Mouse (Mus musculus) CD8-positive naive resting alpha-beta T cell, adult 2 months (primary cell): ENCODE data around the gene Zbtb11.
"Not testable (repeated sequence)": the region's sequence is repeated elsewhere in the genome, so short reads cannot be mapped to it uniquely, and the experiment has no call there.

ENCODE experiments used
- DNase-seq, 2 experiments: peaks; one replicate each; pipeline ENCODE4 v3.0.0; 2022; ENCODE audit warnings: low read depth in 2 of 2, low spot score in 2 of 2

Zbtb11 gene

DNA sequence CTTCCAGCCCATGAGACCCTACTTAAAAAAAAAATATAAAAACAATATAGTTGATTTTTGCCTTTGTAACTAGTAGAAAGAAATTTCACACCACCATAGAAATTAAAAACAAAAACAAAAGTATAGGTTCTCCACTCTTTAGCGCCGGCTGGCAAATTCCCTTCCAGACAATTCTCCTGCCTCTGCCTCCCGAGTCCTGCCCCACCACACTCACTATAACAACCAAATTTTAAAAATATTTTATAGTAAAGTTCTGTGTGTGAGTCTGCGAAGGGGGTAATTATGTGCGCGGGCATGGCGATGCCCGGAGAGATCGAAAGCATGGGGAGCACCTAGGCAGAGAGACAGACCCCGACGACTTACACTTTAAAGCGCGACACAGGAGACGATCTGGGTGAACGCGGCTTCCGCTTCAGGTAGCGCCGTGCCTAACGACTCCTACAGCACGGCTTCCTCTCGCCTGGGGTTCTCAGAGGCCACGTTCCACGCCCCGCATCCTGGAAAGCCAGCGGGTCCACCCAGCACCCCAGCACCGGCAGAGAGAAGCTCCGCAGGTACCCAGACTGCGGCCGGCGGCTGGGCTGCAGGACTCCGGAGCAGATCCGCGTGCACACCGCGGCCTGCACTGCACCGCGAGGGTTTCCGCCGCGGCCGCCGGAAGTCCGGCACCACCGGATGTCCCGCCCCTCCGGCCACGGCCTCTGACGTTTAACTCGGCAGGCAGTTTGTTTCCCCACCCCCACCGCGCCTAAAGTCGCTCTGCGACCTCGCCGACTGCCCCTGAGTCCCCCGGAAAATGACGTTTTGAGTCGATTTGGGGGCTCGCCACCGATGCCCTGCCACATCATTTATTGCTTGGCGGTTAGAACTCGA is 63.7 kb downstream of the Zbtb11 start, which contains the start of gene Trmt10c:
Trmt10c (minus strand) TSS at position 682 of the 873 bp plus-strand sequence.
- DNase-seq = peak; percentile 83 to 86

DNA sequence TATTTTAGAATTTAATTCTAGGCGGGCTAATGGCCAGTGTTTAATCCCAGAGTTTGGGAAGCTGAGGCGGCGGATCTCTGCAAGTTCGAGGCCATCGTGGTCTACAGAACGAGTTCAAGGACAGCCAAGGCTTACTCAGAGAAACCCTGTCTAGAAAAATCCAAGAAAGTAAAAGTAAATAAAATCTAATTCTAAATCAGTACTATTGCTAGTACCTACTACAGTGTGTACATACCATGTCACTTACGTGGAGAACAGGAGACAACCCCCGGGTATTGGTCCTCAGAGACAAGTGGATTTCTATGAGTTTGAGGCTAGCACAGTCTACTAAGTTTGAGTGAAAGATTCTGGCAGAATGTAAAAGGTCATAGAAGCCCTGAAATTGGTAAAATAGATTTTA is 64.4 kb downstream of the Zbtb11 start:
- DNase-seq = no peak

DNA sequence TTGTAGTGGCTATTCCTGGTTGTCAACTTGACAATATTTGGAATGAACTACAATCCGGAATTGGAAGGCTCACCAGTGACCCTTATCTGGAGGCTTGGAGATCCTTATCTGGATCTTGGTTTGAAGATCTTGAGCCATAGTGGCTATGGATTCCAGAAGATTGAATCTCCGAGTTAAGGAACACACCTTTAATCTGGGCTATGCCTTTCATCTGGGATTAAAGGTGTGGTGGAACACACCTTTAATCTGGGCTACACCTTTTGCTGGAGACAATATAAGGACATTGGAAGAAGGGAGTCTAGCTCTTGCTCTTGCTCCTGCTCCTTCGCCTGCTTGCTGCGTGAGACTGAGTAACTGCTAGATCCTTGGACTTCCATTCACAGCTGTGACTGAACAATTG is 74.4 kb downstream of the Zbtb11 start, which contains the start of gene Senp7:
Senp7 (plus strand) TSS at position 301 of the 400 bp plus-strand sequence.
- DNase-seq = not testable (repeated sequence)

DNA sequence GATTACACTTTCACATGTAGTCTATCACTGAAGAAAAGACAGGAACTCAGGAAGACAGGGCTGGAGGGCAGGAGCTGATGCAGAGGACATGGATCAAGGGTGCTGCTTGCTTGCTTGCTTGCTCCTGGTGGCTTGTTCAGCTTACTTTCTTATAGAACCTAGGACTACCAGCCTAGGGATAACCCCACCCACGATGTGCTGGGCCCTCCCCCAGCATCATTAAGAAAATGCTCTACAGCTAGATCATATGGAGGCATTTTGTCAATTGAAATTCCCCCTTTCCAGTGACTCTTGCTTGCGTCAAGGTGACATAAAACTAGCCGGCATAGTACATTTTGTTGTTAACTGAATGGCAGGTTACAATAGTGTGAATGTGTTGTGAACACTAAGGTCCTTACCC is 82.2 kb downstream of the Zbtb11 start:
- DNase-seq = no peak

DNA sequence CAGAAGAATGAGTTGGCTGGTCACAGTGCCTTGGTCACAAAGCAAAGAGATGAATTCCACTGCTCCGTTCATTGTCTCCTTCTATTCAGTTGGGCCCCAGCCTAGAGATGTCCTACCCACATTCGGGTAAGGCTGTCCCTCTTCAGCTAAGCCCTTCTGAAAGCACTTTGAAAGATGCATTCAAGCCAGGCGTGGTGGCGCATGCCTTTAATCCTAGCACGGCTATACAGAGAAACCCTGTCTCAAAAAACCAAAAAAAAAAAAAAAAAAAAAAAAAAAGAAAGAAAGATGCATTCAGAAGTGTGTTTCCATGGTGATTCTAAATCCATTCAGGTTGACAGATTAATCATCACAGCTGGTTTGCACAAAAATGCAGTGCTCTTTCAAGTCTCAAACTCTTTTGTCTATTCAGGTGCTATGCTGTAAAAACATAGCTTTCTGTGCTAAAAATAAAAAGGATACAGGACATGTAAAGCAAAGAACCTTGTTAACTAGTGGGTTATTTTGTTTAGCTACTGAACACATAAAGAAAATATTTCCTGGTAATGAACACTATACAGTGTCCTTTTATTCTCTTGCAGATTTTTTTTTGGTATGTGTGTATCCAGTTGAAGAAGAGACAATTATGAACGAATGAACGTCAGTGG is 83.4 kb downstream of the Zbtb11 start:
- no peak for DNase-seq

DNA sequence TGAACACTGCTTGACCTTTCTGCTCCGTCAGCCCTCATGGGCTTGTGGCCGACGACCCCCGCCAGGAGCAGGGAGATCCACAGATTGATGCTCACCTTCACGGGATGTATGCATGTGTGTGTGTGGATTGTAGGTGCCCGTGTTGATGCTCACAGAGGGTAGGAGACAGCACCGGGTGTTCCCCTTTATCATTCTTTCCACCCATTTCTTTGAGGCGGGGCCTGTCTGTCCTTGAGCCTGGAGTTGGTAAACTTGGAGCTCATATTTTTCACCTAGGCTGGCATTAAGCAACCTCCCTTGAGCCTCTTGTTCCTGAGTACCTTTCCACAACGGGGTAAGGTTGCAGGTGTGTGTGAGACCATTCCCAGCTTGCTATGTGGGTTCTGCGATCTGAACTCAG is 84.5 kb downstream of the Zbtb11 start:
- no peak for DNase-seq
